Mouse (Mus musculus): Measurements from ENCODE around the gene Sgms1. TPM values are rescaled to one million over a fixed set of nuclear protein-coding genes. Genes with fewer than 3 reads are reported as not detected.

Sgms1 gene
- polyA plus RNA-seq, 2 experiments: 20.8 to 36.8 TPM

DNA sequence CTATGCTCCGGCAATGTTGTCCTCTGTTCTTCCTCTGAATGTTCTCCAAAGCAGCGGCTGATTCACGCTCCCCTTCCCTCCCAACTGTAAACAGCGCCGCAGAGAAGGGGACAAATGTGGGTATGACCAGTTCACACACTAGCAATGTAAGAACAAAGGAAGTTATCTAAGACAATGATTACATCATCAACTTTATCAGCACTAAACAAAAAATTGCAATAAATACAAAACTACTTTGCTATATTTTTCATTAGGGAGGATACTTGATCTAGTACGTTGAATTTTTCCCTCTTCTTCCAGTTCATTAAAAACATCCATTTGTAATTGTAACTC, 119.7 kb downstream of the Sgms1 start:
- Histone ChIP-seq H3K4me3 (replicated peaks; ENCODE audit: low read length) (no peak overlapping the region), H3K9me3 (ENCODE audit: control insufficient read depth, low read length) (no peaks in the 10 kb centered on the region), H3K36me3 (ENCODE audit: control insufficient read depth, insufficient read depth, low read length) (no peaks in the 10 kb centered on the region), H3K9ac (ENCODE audit: low read depth, low read length, severe bottlenecking) (no peak overlapping the region), H3K27me3 (ENCODE audit: control insufficient read depth, insufficient read depth, low read length) (no peaks in the 10 kb centered on the region), H3K4me2 (replicated peaks; ENCODE audit: low read depth, low read length, severe bottlenecking) (no peak overlapping the region), H3K27ac (replicated peaks; ENCODE audit: low read depth, low read length) (no peak overlapping the region), H3K4me1 (ENCODE audit: control insufficient read depth, insufficient read depth, low read length) (peaks cover 32% of the 10 kb centered on the region; the same call in 1 of the 2 replicates)
- WGBS: 84% methylated on average over 6 of the region's 6 CpGs
- no peak for TF ChIP-seq POLR2A (IDR thresholded peaks at IDR 0.05; ENCODE audit: borderline replicate concordance, extremely low read depth, insufficient read depth, insufficient read length)
- ATAC-seq (ENCODE audit: low FRiP score, low read depth) (no peak), DNase-seq (ENCODE audit: low spot score) (no peak)

- no peak for TF ChIP-seq POLR2A (IDR thresholded peaks at IDR 0.05; ENCODE audit: borderline replicate concordance, extremely low read depth, insufficient read depth, insufficient read length)
- Histone ChIP-seq H3K4me2 (replicated peaks; ENCODE audit: low read depth, low read length, severe bottlenecking) (no peak overlapping the region), H3K27me3 (ENCODE audit: control insufficient read depth, insufficient read depth, low read length) (no peaks in the 10 kb centered on the region), H3K4me3 (replicated peaks; ENCODE audit: low read length) (no peak overlapping the region), H3K4me1 (ENCODE audit: control insufficient read depth, insufficient read depth, low read length) (peaks cover 32% of the 10 kb centered on the region; the same call in 1 of the 2 replicates), H3K9ac (ENCODE audit: low read depth, low read length, severe bottlenecking) (no peak overlapping the region), H3K27ac (replicated peaks; ENCODE audit: low read depth, low read length) (no peak overlapping the region), H3K9me3 (ENCODE audit: control insufficient read depth, low read length) (no peaks in the 10 kb centered on the region), H3K36me3 (ENCODE audit: control insufficient read depth, insufficient read depth, low read length) (no peaks in the 10 kb centered on the region)
- DNase-seq (ENCODE audit: low spot score): no peak
- no peak for ATAC-seq (ENCODE audit: low FRiP score, low read depth)
- WGBS: 73% methylated on average over 12 of the region's 12 CpGs
Measured at GRCm38 (mm10) chr19:32269141-32269843, 120.2 kb downstream of the Sgms1 start.

- no peak for ATAC-seq (ENCODE audit: low FRiP score, low read depth)
Measured at GRCm38 (mm10) chr19:32268562-32268961, 121.0 kb downstream of the Sgms1 start.

DNA sequence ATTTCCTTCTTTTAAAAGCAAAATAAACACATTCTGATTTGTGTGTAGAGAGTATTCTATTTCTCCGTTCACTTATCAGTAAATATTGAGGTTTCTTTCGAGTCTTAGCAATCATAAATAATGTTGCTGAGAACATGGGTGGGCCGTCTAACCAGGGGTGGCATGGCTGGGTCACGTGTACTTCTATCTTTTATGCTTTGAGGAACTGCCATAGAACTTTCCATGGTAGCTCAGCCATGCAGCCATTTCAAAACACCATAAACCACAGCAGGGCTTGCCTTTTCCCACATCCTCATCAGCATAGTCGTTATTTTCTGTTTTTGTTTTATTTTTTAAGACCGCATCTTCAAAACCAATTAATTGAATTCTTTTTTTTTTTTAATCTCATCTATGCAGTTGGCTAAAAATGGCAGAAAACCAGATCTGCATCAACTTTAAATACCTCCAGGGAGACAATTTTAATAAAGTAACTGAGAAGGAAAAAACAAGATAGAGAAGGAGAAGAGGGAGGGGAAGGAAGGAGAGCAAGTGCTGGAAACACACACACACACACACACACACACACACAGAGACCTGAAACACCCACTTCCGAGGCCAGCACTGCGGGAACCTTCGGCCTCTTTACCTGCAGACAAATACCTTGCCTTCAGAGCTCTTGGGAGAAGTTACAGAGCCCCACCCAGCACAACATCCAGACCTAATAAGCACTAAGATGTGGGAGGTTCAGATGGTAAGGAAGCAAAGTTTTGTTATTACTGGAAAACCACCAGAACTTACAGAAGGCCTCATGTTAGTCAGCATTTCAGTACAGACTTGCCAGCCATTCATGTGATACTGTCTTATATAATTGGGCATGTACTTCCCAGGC, 122.9 kb downstream of the Sgms1 start:
- no peak overlapping the region for H3K4me2 ChIP-seq (replicated peaks; ENCODE audit: low read depth, low read length, severe bottlenecking)
- H3K9ac ChIP-seq (ENCODE audit: low read depth, low read length, severe bottlenecking): no peak overlapping the region
- TF ChIP-seq POLR2A (IDR thresholded peaks at IDR 0.05; ENCODE audit: borderline replicate concordance, extremely low read depth, insufficient read depth, insufficient read length): no peak
- peaks cover 24% of the 10 kb centered on the region; the same call in 1 of the 2 replicates for H3K4me1 ChIP-seq (ENCODE audit: control insufficient read depth, insufficient read depth, low read length)
- H3K36me3 ChIP-seq (ENCODE audit: control insufficient read depth, insufficient read depth, low read length): no peaks in the 10 kb centered on the region
- H3K4me3 ChIP-seq (replicated peaks; ENCODE audit: low read length): no peak overlapping the region
- H3K27ac ChIP-seq (replicated peaks; ENCODE audit: low read depth, low read length): no peak overlapping the region
- DNase-seq (ENCODE audit: low spot score) (no peak), ATAC-seq (ENCODE audit: low FRiP score, low read depth) (no peak)
- H3K9me3 ChIP-seq (ENCODE audit: control insufficient read depth, low read length): no peaks in the 10 kb centered on the region
- 63% methylated on average over 9 of the region's 9 CpGs for WGBS
- H3K27me3 ChIP-seq (ENCODE audit: control insufficient read depth, insufficient read depth, low read length): no peaks in the 10 kb centered on the region

More at GRCm38 (mm10) chr19:32268562-32268961, 121.0 kb downstream of the Sgms1 start:
- Histone ChIP-seq H3K9me3 (ENCODE audit: control insufficient read depth, low read length) (no peaks in the 10 kb centered on the region), H3K27me3 (ENCODE audit: control insufficient read depth, insufficient read depth, low read length) (no peaks in the 10 kb centered on the region), H3K4me3 (replicated peaks; ENCODE audit: low read length) (no peak overlapping the region), H3K36me3 (ENCODE audit: control insufficient read depth, insufficient read depth, low read length) (no peaks in the 10 kb centered on the region), H3K4me2 (replicated peaks; ENCODE audit: low read depth, low read length, severe bottlenecking) (no peak overlapping the region), H3K4me1 (ENCODE audit: control insufficient read depth, insufficient read depth, low read length) (peaks cover 32% of the 10 kb centered on the region; the same call in 1 of the 2 replicates), H3K9ac (ENCODE audit: low read depth, low read length, severe bottlenecking) (no peak overlapping the region), H3K27ac (replicated peaks; ENCODE audit: low read depth, low read length) (no peak overlapping the region)
- no peak for TF ChIP-seq POLR2A (IDR thresholded peaks at IDR 0.05; ENCODE audit: borderline replicate concordance, extremely low read depth, insufficient read depth, insufficient read length)
- no peak for DNase-seq (ENCODE audit: low spot score)
- 28% methylated on average over 9 of the region's 9 CpGs for WGBS

GRCm38 (mm10) chr19:32263753-32264152, 125.8 kb downstream of the Sgms1 start:
- no peaks in the 10 kb centered on the region for H3K9me3 ChIP-seq (ENCODE audit: control insufficient read depth, low read length)
- no peak for ATAC-seq (ENCODE audit: low FRiP score, low read depth)
- H3K4me1 ChIP-seq (ENCODE audit: control insufficient read depth, insufficient read depth, low read length): peaks cover 18% of the 10 kb centered on the region; the same call in 1 of the 2 replicates
- no peaks in the 10 kb centered on the region for H3K36me3 ChIP-seq (ENCODE audit: control insufficient read depth, insufficient read depth, low read length)
- WGBS: 84% methylated on average over 1 of the region's 1 CpGs
- no peak overlapping the region for H3K27ac ChIP-seq (replicated peaks; ENCODE audit: low read depth, low read length)
- H3K27me3 ChIP-seq (ENCODE audit: control insufficient read depth, insufficient read depth, low read length): no peaks in the 10 kb centered on the region
- no peak overlapping the region for H3K4me2 ChIP-seq (replicated peaks; ENCODE audit: low read depth, low read length, severe bottlenecking)
- DNase-seq (ENCODE audit: low spot score): no peak
- H3K4me3 ChIP-seq (replicated peaks; ENCODE audit: low read length): no peak overlapping the region
- TF ChIP-seq POLR2A (IDR thresholded peaks at IDR 0.05; ENCODE audit: borderline replicate concordance, extremely low read depth, insufficient read depth, insufficient read length): no peak
- no peak overlapping the region for H3K9ac ChIP-seq (ENCODE audit: low read depth, low read length, severe bottlenecking)
